Mouse (Mus musculus) MEL (cell line): Measurements from ENCODE around the gene Tiprl.

ENCODE experiments used
- CTCF ChIP-seq, 3 experiments: IDR thresholded peaks in 2 of 3; conservative IDR thresholded peaks in 1 of 3; 2 replicates each; pipeline ENCODE4 v1.5.1; 2011 to 2012; ENCODE audit warnings: low read length in 3 of 3, low read depth in 2 of 3, mild to moderate bottlenecking in 2 of 3, improper control_type of control experiment in 1 of 3, inconsistent platforms in 1 of 3, mixed read lengths in 1 of 3, moderate library complexity in 1 of 3; ENCODE audit not compliant: control insufficient read depth in 1 of 3, insufficient read depth in 1 of 3, poor library complexity in 1 of 3, severe bottlenecking in 1 of 3
- E2F4 ChIP-seq: IDR thresholded peaks from 2 replicates; pipeline ENCODE4 v1.6.1; 2011; ENCODE audit warnings: low read depth, low read length, improper control_type of control experiment, borderline replicate concordance
- EP300 ChIP-seq, 2 experiments: IDR thresholded peaks; 2 replicates each; pipeline ENCODE4 v1.6.1; 2011; ENCODE audit warnings: improper control_type of control experiment in 2 of 2, low read length in 2 of 2, low read depth in 1 of 2, mild to moderate bottlenecking in 1 of 2
- MYC ChIP-seq: IDR thresholded peaks from 2 replicates; pipeline ENCODE4 v1.6.1; 2011; ENCODE audit warnings: low read depth, mild to moderate bottlenecking, low read length, improper control_type of control experiment, moderate library complexity
- POLR2A ChIP-seq, 2 experiments: IDR thresholded peaks; 2 replicates each; pipeline ENCODE4 v1.6.1; 2011 to 2012; ENCODE audit warnings: low read length in 2 of 2, mild to moderate bottlenecking in 2 of 2, control low read depth in 1 of 2, improper control_type of control experiment in 1 of 2, low read depth in 1 of 2, moderate library complexity in 1 of 2; ENCODE audit not compliant: control insufficient read depth in 1 of 2, insufficient read depth in 1 of 2, poor library complexity in 1 of 2
- POLR2AphosphoS2 ChIP-seq: IDR thresholded peaks from 2 replicates; pipeline ENCODE4 v1.6.1; 2011; ENCODE audit warnings: low read length, improper control_type of control experiment
- TAL1 ChIP-seq: IDR thresholded peaks from 2 replicates; pipeline ENCODE4 v1.6.1; 2012; ENCODE audit warnings: mild to moderate bottlenecking, inconsistent platforms, low read length, moderate library complexity, mixed read lengths
- USF2 ChIP-seq, 2 experiments: IDR thresholded peaks; 2 replicates each; pipeline ENCODE4 v1.6.1; 2011 to 2012; ENCODE audit warnings: improper control_type of control experiment in 2 of 2, low read length in 2 of 2, borderline replicate concordance in 1 of 2, inconsistent platforms in 1 of 2, low read depth in 1 of 2, mild to moderate bottlenecking in 1 of 2; ENCODE audit not compliant: insufficient read depth in 1 of 2
- ZKSCAN1 ChIP-seq: IDR thresholded peaks from 2 replicates; pipeline ENCODE4 v1.6.1; 2012; ENCODE audit warnings: low read depth, mild to moderate bottlenecking, inconsistent platforms, low read length, improper control_type of control experiment, moderate library complexity

GRCm38 (mm10) chr1:165179321-165179720, 57.5 kb downstream of the Tiprl start:
- TF ChIP-seq CTCF (IDR thresholded peaks at IDR 0.05 in 2 of 3, conservative IDR thresholded peaks at IDR 0.05 in 1 of 3; ENCODE audit: control insufficient read depth in 1 of 3, insufficient read depth in 1 of 3, low read depth in 2 of 3, low read length in 3 of 3, poor library complexity in 1 of 3, severe bottlenecking in 1 of 3) (no peak), TAL1 (no peak), MYC (no peak), POLR2A (IDR thresholded peaks at IDR 0.05; ENCODE audit: control insufficient read depth in 1 of 2, insufficient read depth in 1 of 2, low read depth in 1 of 2, low read length in 2 of 2, poor library complexity in 1 of 2) (no peak), ZKSCAN1 (no peak), USF2 (IDR thresholded peaks at IDR 0.05; ENCODE audit: borderline replicate concordance in 1 of 2, insufficient read depth in 1 of 2, low read depth in 1 of 2, low read length in 2 of 2) (no peak), EP300 (IDR thresholded peaks at IDR 0.05; ENCODE audit: low read depth in 1 of 2, low read length in 2 of 2) (no peak), E2F4 (no peak), POLR2AphosphoS2 (no peak)
